Mouse (Mus musculus) bone marrow macrophage, adult 2 months (primary cell): Measurements from ENCODE around the gene Dnah17.

ENCODE experiments used
- CTCF ChIP-seq: IDR thresholded peaks from 2 replicates; pipeline ENCODE4 v1.5.1; 2012; ENCODE audit warnings: low read depth, mild to moderate bottlenecking, low read length, moderate library complexity
- POLR2A ChIP-seq: IDR thresholded peaks from 2 replicates; pipeline ENCODE4 v1.6.1; 2012; ENCODE audit warnings: mild to moderate bottlenecking, low read depth, low read length, borderline replicate concordance

GRCm38 (mm10) chr11:118060038-118060437 lies 70.4 kb downstream of the Dnah17 start:
- TF ChIP-seq CTCF (no peak), POLR2A (no peak)
